Mouse (Mus musculus): Measurements from ENCODE around the gene Mtcl1. TPM values are rescaled to one million over a fixed set of nuclear protein-coding genes. Genes with fewer than 3 reads are reported as not detected.

Gene Mtcl1
- polyA plus RNA-seq, 1 experiment, result 6.2 TPM

DNA sequence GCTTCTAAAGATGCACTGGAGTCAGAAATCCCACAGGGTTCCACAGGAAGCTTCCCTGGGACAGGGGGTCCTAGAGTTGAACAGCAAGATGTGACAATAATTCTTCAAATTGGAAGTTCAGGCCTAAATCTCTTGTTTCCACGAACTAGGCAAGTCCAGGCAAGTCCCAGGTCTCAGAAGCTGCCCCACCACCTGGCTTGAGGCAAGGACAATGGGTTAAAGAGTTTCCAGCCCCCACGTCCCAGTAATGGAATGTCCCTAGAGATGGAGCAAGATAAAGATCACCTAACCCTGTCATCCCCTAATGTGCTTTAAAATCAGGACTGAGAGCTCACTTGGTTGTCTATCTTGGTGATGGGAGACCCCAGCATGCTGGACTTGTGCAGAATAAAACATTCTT is 35.4 kb upstream of the Mtcl1 start:
- H3K27me3 ChIP-seq (ENCODE audit: control insufficient read depth, insufficient read depth, low read length), result no peaks in the 10 kb centered on the region
- no peak overlapping the region for H3K27ac ChIP-seq (ENCODE audit: control insufficient read depth, insufficient read depth, low read length)
- H3K4me3 ChIP-seq (ENCODE audit: control insufficient read depth, insufficient read depth, low read length), result no peak overlapping the region
- no peaks in the 10 kb centered on the region for H3K4me1 ChIP-seq (replicated peaks; ENCODE audit: control insufficient read depth, insufficient read depth, low read length)
- 76% methylated on average over 2 of the region's 2 CpGs for WGBS
- H3K36me3 ChIP-seq (ENCODE audit: control insufficient read depth, insufficient read depth, low read length), result no peaks in the 10 kb centered on the region
- TF ChIP-seq POLR2A (IDR thresholded peaks at IDR 0.05; ENCODE audit: control insufficient read depth, extremely low read depth, insufficient read depth, low read length, poor library complexity) (no peak), CTCF (IDR thresholded peaks at IDR 0.05; ENCODE audit: borderline replicate concordance, control insufficient read depth, extremely low read depth, insufficient read depth, low read length, poor library complexity) (no peak)
- no peak for DNase-seq

DNA sequence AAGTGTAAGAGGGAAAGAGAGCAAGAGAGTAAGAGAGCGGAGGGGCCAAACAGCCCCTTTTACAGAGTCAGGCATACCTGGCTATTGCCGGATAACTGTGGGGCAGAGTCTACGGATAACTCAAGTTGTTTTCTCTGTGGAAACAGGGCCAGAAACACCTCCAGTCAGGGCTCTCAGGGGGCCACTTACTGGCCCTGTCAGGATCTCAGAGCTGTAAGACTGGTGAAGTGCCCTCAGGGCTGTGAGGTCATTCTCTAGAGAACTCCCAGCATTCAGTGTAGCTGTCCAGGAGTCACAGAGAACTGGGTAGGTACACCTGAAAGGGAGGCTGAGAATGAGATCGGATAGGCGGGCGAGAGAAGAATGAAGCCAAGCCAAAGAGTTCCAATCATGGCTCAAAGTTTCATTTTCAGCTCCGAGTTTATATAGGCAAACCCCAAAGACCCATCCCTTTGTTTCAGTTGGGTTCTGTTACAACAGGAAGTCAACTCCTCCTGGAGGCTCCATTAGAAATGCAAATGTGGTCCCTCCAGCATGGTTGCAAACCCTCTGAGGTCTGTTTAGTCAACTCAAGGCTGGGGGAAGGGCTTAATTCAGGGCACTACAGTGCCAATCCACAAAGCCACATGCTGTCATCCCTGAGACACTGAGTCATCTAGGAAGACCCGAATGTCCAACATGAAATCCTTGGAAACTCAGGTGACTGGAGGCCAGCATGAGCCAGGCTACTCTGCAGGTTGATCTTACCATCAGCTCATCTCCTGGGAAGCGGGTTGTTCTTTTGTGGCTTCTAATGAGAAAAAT is 34.3 kb upstream of the Mtcl1 start:
- Histone ChIP-seq H3K36me3 (ENCODE audit: control insufficient read depth, insufficient read depth, low read length) (no peaks in the 10 kb centered on the region), H3K4me3 (ENCODE audit: control insufficient read depth, insufficient read depth, low read length) (no peak overlapping the region), H3K27ac (ENCODE audit: control insufficient read depth, insufficient read depth, low read length) (no peak overlapping the region), H3K4me1 (replicated peaks; ENCODE audit: control insufficient read depth, insufficient read depth, low read length) (no peaks in the 10 kb centered on the region), H3K27me3 (ENCODE audit: control insufficient read depth, insufficient read depth, low read length) (no peaks in the 10 kb centered on the region)
- no peak for DNase-seq
- 94% methylated on average over 9 of the region's 9 CpGs for WGBS
- TF ChIP-seq CTCF (IDR thresholded peaks at IDR 0.05; ENCODE audit: borderline replicate concordance, control insufficient read depth, extremely low read depth, insufficient read depth, low read length, poor library complexity) (no peak), POLR2A (IDR thresholded peaks at IDR 0.05; ENCODE audit: control insufficient read depth, extremely low read depth, insufficient read depth, low read length, poor library complexity) (no peak)

DNA sequence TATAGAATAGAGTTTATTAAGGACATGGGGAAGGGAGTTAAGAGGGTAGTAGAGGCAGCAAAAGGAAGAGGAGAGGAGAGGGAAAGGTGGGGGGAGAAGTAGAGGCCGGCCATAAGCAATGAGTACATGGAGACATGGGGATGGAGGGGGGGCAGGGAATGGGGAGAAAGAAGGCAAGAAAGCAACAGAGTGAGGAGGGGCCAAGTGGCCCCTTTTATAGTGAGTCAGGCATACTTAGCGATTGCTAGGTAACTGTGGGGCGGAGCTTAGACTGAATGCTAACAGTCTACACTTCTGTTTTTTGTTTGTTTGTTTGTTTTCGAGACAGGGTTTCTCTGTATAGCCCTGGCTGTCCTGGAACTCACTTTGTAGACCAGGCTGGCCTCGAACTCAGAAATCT is 31.7 kb upstream of the Mtcl1 start:
- H3K27ac ChIP-seq (ENCODE audit: control insufficient read depth, insufficient read depth, low read length), result no peak overlapping the region
- no peak for DNase-seq
- WGBS, result 85% methylated on average over 5 of the region's 5 CpGs
- TF ChIP-seq CTCF (IDR thresholded peaks at IDR 0.05; ENCODE audit: borderline replicate concordance, control insufficient read depth, extremely low read depth, insufficient read depth, low read length, poor library complexity) (no peak), POLR2A (IDR thresholded peaks at IDR 0.05; ENCODE audit: control insufficient read depth, extremely low read depth, insufficient read depth, low read length, poor library complexity) (no peak)
- H3K4me1 ChIP-seq (replicated peaks; ENCODE audit: control insufficient read depth, insufficient read depth, low read length), result no peaks in the 10 kb centered on the region
- H3K27me3 ChIP-seq (ENCODE audit: control insufficient read depth, insufficient read depth, low read length), result no peaks in the 10 kb centered on the region
- no peak overlapping the region for H3K4me3 ChIP-seq (ENCODE audit: control insufficient read depth, insufficient read depth, low read length)
- no peaks in the 10 kb centered on the region for H3K36me3 ChIP-seq (ENCODE audit: control insufficient read depth, insufficient read depth, low read length)

DNA sequence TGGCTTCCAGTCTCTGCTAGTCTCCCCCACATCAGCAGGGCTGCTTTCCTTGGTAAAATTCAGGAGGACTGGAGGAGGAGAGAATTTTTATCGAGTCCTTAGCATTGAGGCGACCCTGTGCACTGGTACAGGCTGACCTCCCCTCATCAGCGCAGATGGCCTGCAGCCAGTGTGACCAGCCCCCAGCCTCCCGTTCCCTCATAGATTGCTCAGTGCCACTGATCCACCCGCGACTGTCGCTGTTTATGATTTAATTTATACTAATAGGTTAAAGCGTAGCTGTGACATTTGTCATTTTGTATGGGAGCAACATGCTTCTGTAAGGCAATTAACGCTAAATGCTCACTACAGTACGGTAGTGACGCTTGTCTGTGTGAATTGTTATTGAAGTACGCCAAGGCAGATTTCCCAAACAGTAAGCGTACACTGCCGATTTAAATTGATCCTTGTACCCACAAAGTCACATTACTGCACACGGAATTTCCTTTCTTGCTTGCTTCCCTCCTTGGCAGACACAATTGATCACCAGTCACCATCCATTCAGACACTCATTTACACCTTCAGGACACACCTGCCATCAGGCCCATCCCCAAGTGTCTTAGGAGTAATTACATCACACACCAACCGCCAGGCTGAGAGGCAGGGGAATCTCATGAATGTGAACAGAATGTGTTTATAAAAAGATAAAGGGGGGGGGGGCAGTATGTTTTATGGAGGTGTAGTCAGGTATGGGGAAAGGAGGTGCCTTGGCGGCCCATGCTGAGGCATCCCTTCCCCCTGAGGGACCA is 31.1 kb upstream of the Mtcl1 start:
- no peak overlapping the region for H3K27ac ChIP-seq (ENCODE audit: control insufficient read depth, insufficient read depth, low read length)
- no peaks in the 10 kb centered on the region for H3K27me3 ChIP-seq (ENCODE audit: control insufficient read depth, insufficient read depth, low read length)
- no peak for DNase-seq
- WGBS, result 68% methylated on average over 17 of the region's 17 CpGs
- TF ChIP-seq CTCF (IDR thresholded peaks at IDR 0.05; ENCODE audit: borderline replicate concordance, control insufficient read depth, extremely low read depth, insufficient read depth, low read length, poor library complexity) (no peak), POLR2A (IDR thresholded peaks at IDR 0.05; ENCODE audit: control insufficient read depth, extremely low read depth, insufficient read depth, low read length, poor library complexity) (no peak)
- H3K4me1 ChIP-seq (replicated peaks; ENCODE audit: control insufficient read depth, insufficient read depth, low read length), result no peaks in the 10 kb centered on the region
- no peak overlapping the region for H3K4me3 ChIP-seq (ENCODE audit: control insufficient read depth, insufficient read depth, low read length)
- H3K36me3 ChIP-seq (ENCODE audit: control insufficient read depth, insufficient read depth, low read length), result no peaks in the 10 kb centered on the region

DNA sequence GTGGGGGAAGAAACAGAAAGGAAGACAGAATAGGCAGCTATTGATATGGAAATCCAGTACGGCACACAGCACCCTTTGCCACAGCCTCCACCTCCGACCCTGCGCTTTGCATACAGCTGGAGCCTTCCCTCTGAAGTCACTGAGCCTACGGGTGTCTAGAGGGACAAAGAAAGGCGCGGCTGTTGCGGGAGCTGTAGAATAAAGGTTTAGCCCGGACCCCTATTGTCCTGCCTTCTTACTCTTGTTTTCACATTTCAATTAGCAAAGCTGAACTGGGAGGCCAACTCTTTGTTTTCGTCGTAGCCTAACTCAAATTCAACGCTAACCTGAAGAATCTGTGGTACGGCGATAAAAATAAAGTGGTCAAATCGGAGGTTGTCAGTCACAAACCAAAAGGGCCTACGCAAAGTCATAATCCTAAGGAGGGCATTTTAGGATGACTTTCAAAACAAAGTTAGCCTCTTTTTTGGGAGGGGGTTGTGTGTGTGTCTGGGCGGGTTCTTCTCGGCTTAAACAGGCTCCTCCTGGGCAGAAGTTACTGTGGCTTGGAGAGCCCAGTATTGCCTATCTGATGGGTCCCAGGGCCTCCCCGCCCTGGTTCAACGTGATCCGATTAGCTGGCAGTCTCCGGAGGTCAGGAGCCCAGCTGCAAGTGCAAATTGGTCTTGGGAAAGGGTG is 30.4 kb upstream of the Mtcl1 start:
- no peaks in the 10 kb centered on the region for H3K27me3 ChIP-seq (ENCODE audit: control insufficient read depth, insufficient read depth, low read length)
- H3K36me3 ChIP-seq (ENCODE audit: control insufficient read depth, insufficient read depth, low read length), result no peaks in the 10 kb centered on the region
- H3K27ac ChIP-seq (ENCODE audit: control insufficient read depth, insufficient read depth, low read length), result no peak overlapping the region
- no peak for DNase-seq
- no peak for TF ChIP-seq CTCF (IDR thresholded peaks at IDR 0.05; ENCODE audit: borderline replicate concordance, control insufficient read depth, extremely low read depth, insufficient read depth, low read length, poor library complexity)
- TF ChIP-seq POLR2A (IDR thresholded peaks at IDR 0.05; ENCODE audit: control insufficient read depth, extremely low read depth, insufficient read depth, low read length, poor library complexity), result no peak
- WGBS, result 15% methylated on average over 21 of the region's 21 CpGs
- H3K4me3 ChIP-seq (ENCODE audit: control insufficient read depth, insufficient read depth, low read length), result no peak overlapping the region
- H3K4me1 ChIP-seq (replicated peaks; ENCODE audit: control insufficient read depth, insufficient read depth, low read length), result no peaks in the 10 kb centered on the region

DNA sequence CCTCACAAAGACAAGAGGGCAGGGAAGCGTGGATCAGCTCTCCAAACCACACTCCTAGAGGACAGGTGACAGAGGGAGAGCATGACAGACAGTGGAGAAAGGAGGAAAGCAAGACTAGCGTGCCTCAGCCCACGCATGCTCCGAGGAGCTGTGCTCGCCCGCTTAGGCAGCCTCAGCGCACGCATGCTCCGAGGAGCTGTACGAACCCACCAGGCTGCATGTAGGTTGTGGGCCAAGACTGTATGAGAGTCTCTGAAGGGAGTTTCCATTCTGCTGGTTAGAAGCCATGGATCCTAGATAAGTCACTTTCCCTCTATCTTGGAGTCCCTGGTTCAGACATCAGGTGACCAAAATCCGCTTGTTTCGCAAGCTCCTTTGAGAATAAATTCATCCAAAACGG is 29.8 kb upstream of the Mtcl1 start:
- 14% methylated on average over 13 of the region's 13 CpGs for WGBS
- H3K4me3 ChIP-seq (ENCODE audit: control insufficient read depth, insufficient read depth, low read length), result no peak overlapping the region
- H3K36me3 ChIP-seq (ENCODE audit: control insufficient read depth, insufficient read depth, low read length), result no peaks in the 10 kb centered on the region
- no peak for DNase-seq
- no peaks in the 10 kb centered on the region for H3K4me1 ChIP-seq (replicated peaks; ENCODE audit: control insufficient read depth, insufficient read depth, low read length)
- H3K27me3 ChIP-seq (ENCODE audit: control insufficient read depth, insufficient read depth, low read length), result no peaks in the 10 kb centered on the region
- no peak overlapping the region for H3K27ac ChIP-seq (ENCODE audit: control insufficient read depth, insufficient read depth, low read length)
- no peak for TF ChIP-seq CTCF (IDR thresholded peaks at IDR 0.05; ENCODE audit: borderline replicate concordance, control insufficient read depth, extremely low read depth, insufficient read depth, low read length, poor library complexity)
